In the genomic region with DNA sequence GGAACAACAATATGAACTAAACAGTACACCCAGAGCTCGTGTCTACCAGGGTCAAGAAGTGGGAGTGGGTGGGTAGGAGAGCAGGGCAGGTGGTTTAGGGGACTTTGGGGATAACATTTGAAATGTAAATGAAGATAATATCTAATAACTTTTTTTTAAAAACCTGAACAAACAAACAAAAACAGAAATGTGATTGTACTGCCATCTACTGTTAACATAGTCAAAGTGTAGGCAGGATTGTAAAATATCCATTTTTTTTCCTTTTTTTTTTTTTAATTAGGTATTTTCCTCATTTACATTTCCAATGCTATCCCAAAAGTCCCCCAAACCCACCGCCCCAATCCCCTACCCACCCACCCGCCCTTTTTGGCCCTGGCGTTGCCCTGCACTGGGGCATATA, we compare ENCODE assay signal across 31 mouse cellular contexts.
"Had no signal": no experiment of that assay in that cellular context is flagged by ENCODE, and none has a peak within 500 bp of the region (broad histone marks: within the 10 kb centered on the region; RNA-seq: fewer than 3 reads in every experiment).

No protein-coding gene starts in this region.

- H3K27ac ChIP-seq: limb, embryonic 10.5 days; limb, embryonic 12.5 days; limb, embryonic 13.5 days; limb, embryonic 15.5 days; liver, embryonic 12.5 days; liver, embryonic 13.5 days; liver, embryonic 14.5 days; liver, embryonic 15.5 days; lung, embryonic 15.5 days; macrophage; midbrain, embryonic 10.5 days; midbrain, embryonic 12.5 days; midbrain, embryonic 13.5 days; midbrain, embryonic 15.5 days had no signal

- H3K36me3 ChIP-seq: limb, embryonic 10.5 days; limb, embryonic 12.5 days; limb, embryonic 13.5 days; limb, embryonic 15.5 days; liver, embryonic 12.5 days; liver, embryonic 13.5 days; liver, embryonic 15.5 days; lung, embryonic 15.5 days; midbrain, embryonic 10.5 days; midbrain, embryonic 12.5 days; midbrain, embryonic 13.5 days; midbrain, embryonic 15.5 days had no signal

- H3K27me3 ChIP-seq: limb, embryonic 12.5 days; limb, embryonic 13.5 days; limb, embryonic 15.5 days; liver, embryonic 12.5 days; liver, embryonic 13.5 days; liver, embryonic 15.5 days; lung, embryonic 15.5 days; megakaryocyte, embryonic 14.5 days; midbrain, embryonic 12.5 days; midbrain, embryonic 13.5 days; midbrain, embryonic 15.5 days had no signal

- H3K9ac ChIP-seq: limb, embryonic 12.5 days; limb, embryonic 13.5 days; limb, embryonic 15.5 days; liver, embryonic 12.5 days; liver, embryonic 13.5 days; liver, embryonic 14.5 days; liver, embryonic 15.5 days; liver, postnatal 0 days; lung, embryonic 14.5 days; lung, embryonic 15.5 days; midbrain, embryonic 12.5 days; midbrain, embryonic 13.5 days; midbrain, embryonic 15.5 days had no signal

- DNase-seq: left cerebral cortex, postnatal 4 days; liver; liver, embryonic 13.5 days; liver, postnatal 0 days; lung, adult 18-20 months; lung, adult 2 months; lung, embryonic 14.5 days; lung, postnatal 10 days; lung, postnatal 14 days; lung, postnatal 36 days; lung, postnatal 4 days; midbrain, embryonic 14.5 days had no signal

- ATAC-seq: liver, embryonic 12.5 days; liver, postnatal 0 days; lung, postnatal 0 days; midbrain, embryonic 13.5 days; midbrain, embryonic 15.5 days; midbrain, embryonic 16.5 days had no signal

- H3K9me3 ChIP-seq: limb, embryonic 10.5 days; limb, embryonic 12.5 days; limb, embryonic 13.5 days; limb, embryonic 15.5 days; liver, embryonic 12.5 days; liver, embryonic 13.5 days; liver, embryonic 15.5 days; lung, embryonic 15.5 days; megakaryocyte, embryonic 14.5 days; midbrain, embryonic 10.5 days; midbrain, embryonic 12.5 days; midbrain, embryonic 13.5 days; midbrain, embryonic 15.5 days had no signal

- H3K4me1 ChIP-seq: limb, embryonic 10.5 days; limb, embryonic 12.5 days; limb, embryonic 13.5 days; limb, embryonic 15.5 days; liver, embryonic 12.5 days; liver, embryonic 13.5 days; liver, embryonic 15.5 days; lung, embryonic 15.5 days; megakaryocyte, embryonic 14.5 days; midbrain, embryonic 10.5 days; midbrain, embryonic 12.5 days; midbrain, embryonic 13.5 days; midbrain, embryonic 15.5 days had no signal

- H3K4me3 ChIP-seq: limb, embryonic 10.5 days; limb, embryonic 12.5 days; limb, embryonic 13.5 days; limb, embryonic 15.5 days; liver, embryonic 12.5 days; liver, embryonic 13.5 days; liver, embryonic 15.5 days; lung, embryonic 15.5 days; megakaryocyte, embryonic 14.5 days; midbrain, embryonic 10.5 days; midbrain, embryonic 12.5 days; midbrain, embryonic 13.5 days; midbrain, embryonic 15.5 days; myocyte had no signal

- H3K4me2 ChIP-seq: limb, embryonic 12.5 days; limb, embryonic 13.5 days; limb, embryonic 15.5 days; liver, embryonic 11.5 days; liver, embryonic 12.5 days; liver, embryonic 13.5 days; liver, embryonic 15.5 days; lung, embryonic 14.5 days; lung, embryonic 15.5 days; midbrain, embryonic 11.5 days; midbrain, embryonic 12.5 days; midbrain, embryonic 13.5 days; midbrain, embryonic 15.5 days had no signal
